Mouse (Mus musculus): ENCODE results near the gene Gtf3a.

- TF ChIP-seq CTCF (IDR thresholded peaks at IDR 0.05; ENCODE audit: low read depth) (no peak), EP300 (IDR thresholded peaks at IDR 0.05; ENCODE audit: low read depth) (no peak)
Measured at GRCm38 (mm10) chr5:146973858-146974780, 25.7 kb downstream of the Gtf3a start.
